Mouse (Mus musculus) forebrain, embryonic 12.5 days (tissue): ENCODE results near the gene Slc2a13. TPM values are rescaled to one million over a fixed set of nuclear protein-coding genes. Genes with fewer than 3 reads are reported as not detected.

ENCODE experiments used
- ATAC-seq: fragments of 200-750 bp; cut with Nextera tagmentation; 2 replicates; pipeline ENCODE4 v1.8.0; 2017; ENCODE audit warnings: moderate TSS enrichment; ENCODE audit not compliant: low FRiP score
- H3K27ac ChIP-seq: fragments of 300-500 bp; sonication (generic); 2 replicates; pipeline ENCODE4 v1.5.1; 2016; ENCODE audit warnings: mild to moderate bottlenecking
- H3K27me3 ChIP-seq: fragments of 300-500 bp; sonication (generic); 2 replicates; pipeline ENCODE4 v1.6.1; 2016; ENCODE audit warnings: mild to moderate bottlenecking
- H3K36me3 ChIP-seq: fragments of 300-500 bp; sonication (generic); replicated peaks from 2 replicates; pipeline ENCODE4 v1.6.1; 2016; ENCODE audit warnings: mild to moderate bottlenecking
- H3K4me1 ChIP-seq: fragments of 300-500 bp; sonication (generic); 2 replicates; pipeline ENCODE4 v1.6.1; 2016
- H3K4me2 ChIP-seq: fragments of 300-500 bp; sonication (generic); 2 replicates; pipeline ENCODE4 v1.6.1; 2016; ENCODE audit warnings: mild to moderate bottlenecking, moderate library complexity
- H3K4me3 ChIP-seq: fragments of 300-500 bp; sonication (generic); replicated peaks from 2 replicates; pipeline ENCODE4 v1.5.1; 2016; ENCODE audit warnings: mild to moderate bottlenecking
- H3K9ac ChIP-seq: fragments of 300-500 bp; sonication (generic); 2 replicates; pipeline ENCODE4 v1.6.1; 2016; ENCODE audit warnings: mild to moderate bottlenecking
- H3K9me3 ChIP-seq: fragments of 300-500 bp; sonication (generic); 2 replicates; pipeline ENCODE4 v1.6.1; 2016
- WGBS: fragments of 180-500 bp; shearing (Covaris S2); methylation state at CpG from one replicate; pipeline ENCODE4 v1.1.7; 2016; 5-methylcytosine and 5-hydroxymethylcytosine counted together
- polyA plus RNA-seq: library from polyadenylated mRNA; unstranded; fragments of >200 nt; fragmentation: Nextera tagmentation; extraction: Ambion mirVana; gene quantifications from 2 replicates; pipeline ENCODE4 v1.2.1, GENCODE M21; 2016

Gene Slc2a13
- 2.3 and 3.8 TPM in 2 replicates for polyA plus RNA-seq

- 0% methylated on average over 26 of the region's 26 CpGs for WGBS
- Histone ChIP-seq H3K27me3 (peaks cover 12% of the 10 kb centered on the region), H3K9ac (peak within 1 kb of the TSS; percentile 80), H3K36me3 (no peaks in the 10 kb centered on the region), H3K4me3 (peak within 1 kb of the TSS; percentile 81), H3K27ac (peak within 1 kb of the TSS; percentile 81), H3K4me1 (peaks cover 15% of the 10 kb centered on the region), H3K4me2 (peak within 1 kb of the TSS; percentile 94), H3K9me3 (no peaks in the 10 kb centered on the region)
- peak; percentile 98 for ATAC-seq
Observed at GRCm38 (mm10) chr15:91573111-91573538, at the start of gene Slc2a13. Gene Slc2a13 (minus strand): TSS chr15:91573261.

- Histone ChIP-seq H3K9me3 (no peaks in the 10 kb centered on the region), H3K4me1 (no peaks in the 10 kb centered on the region), H3K4me3 (no peak overlapping the region), H3K4me2 (no peak overlapping the region), H3K27me3 (no peaks in the 10 kb centered on the region), H3K27ac (no peak overlapping the region), H3K9ac (no peak overlapping the region), H3K36me3 (no peaks in the 10 kb centered on the region)
- ATAC-seq: no peak
- WGBS: 85% methylated on average over 12 of the region's 12 CpGs
Observed at GRCm38 (mm10) chr15:91616016-91616415, 43.0 kb upstream of the Slc2a13 start.

- Histone ChIP-seq H3K36me3 (no peaks in the 10 kb centered on the region), H3K4me3 (no peak overlapping the region), H3K27me3 (no peaks in the 10 kb centered on the region), H3K9me3 (no peaks in the 10 kb centered on the region), H3K4me2 (no peak overlapping the region), H3K9ac (no peak overlapping the region), H3K27ac (no peak overlapping the region), H3K4me1 (no peaks in the 10 kb centered on the region)
- WGBS: 97% methylated on average over 4 of the region's 4 CpGs
- ATAC-seq: no peak
Observed at GRCm38 (mm10) chr15:91615532-91615931, 42.5 kb upstream of the Slc2a13 start.

- Histone ChIP-seq H3K36me3 (no peaks in the 10 kb centered on the region), H3K4me3 (no peak overlapping the region), H3K27ac (no peak overlapping the region), H3K9ac (no peak overlapping the region), H3K4me2 (no peak overlapping the region), H3K27me3 (no peaks in the 10 kb centered on the region), H3K9me3 (no peaks in the 10 kb centered on the region), H3K4me1 (no peaks in the 10 kb centered on the region)
- no peak for ATAC-seq
- 91% methylated on average over 11 of the region's 11 CpGs for WGBS
Observed at GRCm38 (mm10) chr15:91613981-91614665, 41.1 kb upstream of the Slc2a13 start.

- H3K36me3 ChIP-seq: no peaks in the 10 kb centered on the region
- H3K9ac ChIP-seq: no peak overlapping the region
- 33% methylated on average over 8 of the region's 8 CpGs for WGBS
- H3K27ac ChIP-seq: no peak overlapping the region
- no peak for ATAC-seq
- no peaks in the 10 kb centered on the region for H3K9me3 ChIP-seq
- no peaks in the 10 kb centered on the region for H3K27me3 ChIP-seq
- no peak overlapping the region for H3K4me2 ChIP-seq
- no peaks in the 10 kb centered on the region for H3K4me1 ChIP-seq
- H3K4me3 ChIP-seq: no peak overlapping the region
Observed at GRCm38 (mm10) chr15:91609713-91610112, 36.7 kb upstream of the Slc2a13 start.

- Histone ChIP-seq H3K9me3 (no peaks in the 10 kb centered on the region), H3K27me3 (no peaks in the 10 kb centered on the region), H3K4me2 (no peak overlapping the region), H3K4me3 (no peak overlapping the region), H3K4me1 (no peaks in the 10 kb centered on the region), H3K9ac (no peak overlapping the region), H3K36me3 (no peaks in the 10 kb centered on the region), H3K27ac (no peak overlapping the region)
- ATAC-seq: no peak
- 85% methylated on average over 2 of the region's 2 CpGs for WGBS
Observed at GRCm38 (mm10) chr15:91608811-91609210, 35.8 kb upstream of the Slc2a13 start.

- Histone ChIP-seq H3K4me1 (no peaks in the 10 kb centered on the region), H3K36me3 (no peaks in the 10 kb centered on the region), H3K4me3 (no peak overlapping the region), H3K27ac (no peak overlapping the region), H3K4me2 (no peak overlapping the region), H3K9ac (no peak overlapping the region), H3K27me3 (no peaks in the 10 kb centered on the region), H3K9me3 (no peaks in the 10 kb centered on the region)
- WGBS: 80% methylated on average over 7 of the region's 7 CpGs
- no peak for ATAC-seq
Observed at GRCm38 (mm10) chr15:91601197-91601596, 28.1 kb upstream of the Slc2a13 start.

GRCm38 (mm10) chr15:91597290-91597689 lies 24.2 kb upstream of the Slc2a13 start:
- no peak overlapping the region for H3K4me2 ChIP-seq
- H3K27ac ChIP-seq: no peak overlapping the region
- 89% methylated on average over 5 of the region's 5 CpGs for WGBS
- H3K36me3 ChIP-seq: no peaks in the 10 kb centered on the region
- ATAC-seq: no peak
- H3K4me3 ChIP-seq: no peak overlapping the region
- H3K9me3 ChIP-seq: no peaks in the 10 kb centered on the region
- no peaks in the 10 kb centered on the region for H3K27me3 ChIP-seq
- H3K9ac ChIP-seq: no peak overlapping the region
- H3K4me1 ChIP-seq: no peaks in the 10 kb centered on the region

GRCm38 (mm10) chr15:91574492-91574891 lies 1.4 kb upstream of the Slc2a13 start:
- Histone ChIP-seq H3K4me2 (no peak overlapping the region), H3K27ac (no peak overlapping the region), H3K27me3 (peaks cover 12% of the 10 kb centered on the region), H3K36me3 (no peaks in the 10 kb centered on the region), H3K9me3 (no peaks in the 10 kb centered on the region), H3K9ac (no peak overlapping the region), H3K4me1 (peaks cover 15% of the 10 kb centered on the region), H3K4me3 (no peak overlapping the region)
- 35% methylated on average over 8 of the region's 8 CpGs for WGBS
- no peak for ATAC-seq

- H3K36me3 ChIP-seq: no peaks in the 10 kb centered on the region
- H3K4me3 ChIP-seq: peak overlapping the region; percentile 81
- H3K27me3 ChIP-seq: peaks cover 12% of the 10 kb centered on the region
- H3K9ac ChIP-seq: peak overlapping the region; percentile 80
- H3K9me3 ChIP-seq: no peaks in the 10 kb centered on the region
- H3K4me2 ChIP-seq: peak overlapping the region; percentile 94
- peak; percentile 90 for ATAC-seq
- H3K4me1 ChIP-seq: peaks cover 15% of the 10 kb centered on the region
- under 1% methylated on average over 76 of the region's 91 CpGs for WGBS
- peak overlapping the region; percentile 81 for H3K27ac ChIP-seq
Observed at GRCm38 (mm10) chr15:91572421-91573069, 516 bp downstream of the Slc2a13 start.

- Histone ChIP-seq H3K36me3 (no peaks in the 10 kb centered on the region), H3K4me3 (peak overlapping the region; percentile 81), H3K4me2 (peak overlapping the region; percentile 94), H3K4me1 (peaks cover 15% of the 10 kb centered on the region), H3K9ac (peak overlapping the region; percentile 80), H3K27ac (no peak overlapping the region), H3K27me3 (peaks cover 12% of the 10 kb centered on the region), H3K9me3 (no peaks in the 10 kb centered on the region)
- 7% methylated on average over 8 of the region's 8 CpGs for WGBS
- ATAC-seq: no peak
Observed at GRCm38 (mm10) chr15:91571981-91572380, 1.1 kb downstream of the Slc2a13 start.

GRCm38 (mm10) chr15:91566784-91567183 lies 6.3 kb downstream of the Slc2a13 start:
- Histone ChIP-seq H3K27me3 (peaks cover 12% of the 10 kb centered on the region), H3K4me3 (no peak overlapping the region), H3K27ac (no peak overlapping the region), H3K9ac (no peak overlapping the region), H3K4me1 (peaks cover 5% of the 10 kb centered on the region; the same call in 1 of the 2 replicates), H3K9me3 (no peaks in the 10 kb centered on the region), H3K4me2 (no peak overlapping the region), H3K36me3 (no peaks in the 10 kb centered on the region)
- no peak for ATAC-seq
- 75% methylated on average over 8 of the region's 8 CpGs for whole genome bisulfite sequencing
